Mouse (Mus musculus): ENCODE measurements around the gene Ank3. TPM values are rescaled to one million over a fixed set of nuclear protein-coding genes. Genes with fewer than 3 reads are reported as not detected.

Gene Ank3
- polyA plus RNA-seq, 1 experiment from 2014 or later = 22.5 TPM

- Histone ChIP-seq H3K9me3 (ENCODE audit: control insufficient read depth, low read length) (no peaks in the 10 kb centered on the region), H3K4me2 (ENCODE audit: low read depth, low read length) (no peak overlapping the region), H3K4me1 (ENCODE audit: control insufficient read depth, insufficient read depth, low read length) (no peaks in the 10 kb centered on the region), H3K9ac (ENCODE audit: low read depth, low read length) (no peak overlapping the region), H3K4me3 (ENCODE audit: low read depth, low read length) (no peak overlapping the region), H3K27me3 (replicated peaks; ENCODE audit: control insufficient read depth, insufficient read depth, low read length) (no peaks in the 10 kb centered on the region), H3K36me3 (ENCODE audit: control insufficient read depth, insufficient read depth, low read length) (no peaks in the 10 kb centered on the region), H3K27ac (replicated peaks; ENCODE audit: low read depth, low read length) (no peak overlapping the region)
- DNase-seq (ENCODE audit: low spot score) (no peak), ATAC-seq (ENCODE audit: low read depth) (no peak)
- WGBS = 94% methylated on average over 1 of the region's 1 CpGs
Observed at GRCm38 (mm10) chr10:69602711-69603110, 204.1 kb downstream of the Ank3 start.

DNA sequence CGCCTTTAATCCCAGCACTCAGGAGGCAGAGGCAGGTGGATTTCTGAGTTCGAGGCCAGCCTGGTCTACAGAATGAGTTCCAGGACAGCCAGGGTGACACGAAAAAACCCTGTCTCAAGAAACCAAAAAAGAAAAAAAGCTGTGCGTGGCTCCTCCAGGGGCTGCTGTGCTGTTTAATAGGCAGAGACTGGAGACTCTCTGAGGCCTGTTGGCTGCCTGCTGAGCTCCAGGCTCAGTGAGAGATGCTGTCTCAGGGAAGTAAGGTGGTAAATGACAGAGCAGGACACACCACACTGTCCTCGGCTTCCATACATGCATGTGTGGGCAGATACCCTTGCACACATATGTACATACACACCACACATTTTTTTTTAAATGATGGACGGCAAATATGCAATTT is 206.0 kb downstream of the Ank3 start:
- Histone ChIP-seq H3K36me3 (ENCODE audit: control insufficient read depth, insufficient read depth, low read length) (no peaks in the 10 kb centered on the region), H3K27me3 (replicated peaks; ENCODE audit: control insufficient read depth, insufficient read depth, low read length) (no peaks in the 10 kb centered on the region), H3K27ac (replicated peaks; ENCODE audit: low read depth, low read length) (no peak overlapping the region), H3K4me2 (ENCODE audit: low read depth, low read length) (no peak overlapping the region), H3K4me1 (ENCODE audit: control insufficient read depth, insufficient read depth, low read length) (no peaks in the 10 kb centered on the region), H3K9me3 (ENCODE audit: control insufficient read depth, low read length) (no peaks in the 10 kb centered on the region), H3K9ac (ENCODE audit: low read depth, low read length) (no peak overlapping the region), H3K4me3 (ENCODE audit: low read depth, low read length) (no peak overlapping the region)
- DNase-seq (ENCODE audit: low spot score) (no peak), ATAC-seq (ENCODE audit: low read depth) (no peak)
- 71% methylated on average over 6 of the region's 6 CpGs for WGBS

GRCm38 (mm10) chr10:69605211-69605610 is 206.6 kb downstream of the Ank3 start:
- Histone ChIP-seq H3K36me3 (ENCODE audit: control insufficient read depth, insufficient read depth, low read length) (no peaks in the 10 kb centered on the region), H3K4me2 (ENCODE audit: low read depth, low read length) (0 out of 2 replicates have a peak overlapping the region, but pooled peaks have one; percentile 2), H3K27ac (replicated peaks; ENCODE audit: low read depth, low read length) (no peak overlapping the region), H3K9me3 (ENCODE audit: control insufficient read depth, low read length) (no peaks in the 10 kb centered on the region), H3K9ac (ENCODE audit: low read depth, low read length) (no peak overlapping the region), H3K4me3 (ENCODE audit: low read depth, low read length) (no peak overlapping the region), H3K27me3 (replicated peaks; ENCODE audit: control insufficient read depth, insufficient read depth, low read length) (no peaks in the 10 kb centered on the region), H3K4me1 (ENCODE audit: control insufficient read depth, insufficient read depth, low read length) (no peaks in the 10 kb centered on the region)
- DNase-seq (ENCODE audit: low spot score) (no peak), ATAC-seq (ENCODE audit: low read depth) (no peak)
- WGBS = 31% methylated on average over 12 of the region's 12 CpGs

- DNase-seq (ENCODE audit: low spot score) (no peak), ATAC-seq (ENCODE audit: low read depth) (no peak)
- no peaks in the 10 kb centered on the region for H3K27me3 ChIP-seq (replicated peaks; ENCODE audit: control insufficient read depth, insufficient read depth, low read length)
- H3K9ac ChIP-seq (ENCODE audit: low read depth, low read length) = no peak overlapping the region
- H3K27ac ChIP-seq (replicated peaks; ENCODE audit: low read depth, low read length) = no peak overlapping the region
- 71% methylated on average over 14 of the region's 14 CpGs for WGBS
- H3K36me3 ChIP-seq (ENCODE audit: control insufficient read depth, insufficient read depth, low read length) = no peaks in the 10 kb centered on the region
- no peak overlapping the region for H3K4me3 ChIP-seq (ENCODE audit: low read depth, low read length)
- no peaks in the 10 kb centered on the region for H3K9me3 ChIP-seq (ENCODE audit: control insufficient read depth, low read length)
- peaks cover 7% of the 10 kb centered on the region for H3K4me1 ChIP-seq (ENCODE audit: control insufficient read depth, insufficient read depth, low read length)
- H3K4me2 ChIP-seq (ENCODE audit: low read depth, low read length) = no peak overlapping the region
Observed at GRCm38 (mm10) chr10:69607611-69608119, 209.1 kb downstream of the Ank3 start.

DNA sequence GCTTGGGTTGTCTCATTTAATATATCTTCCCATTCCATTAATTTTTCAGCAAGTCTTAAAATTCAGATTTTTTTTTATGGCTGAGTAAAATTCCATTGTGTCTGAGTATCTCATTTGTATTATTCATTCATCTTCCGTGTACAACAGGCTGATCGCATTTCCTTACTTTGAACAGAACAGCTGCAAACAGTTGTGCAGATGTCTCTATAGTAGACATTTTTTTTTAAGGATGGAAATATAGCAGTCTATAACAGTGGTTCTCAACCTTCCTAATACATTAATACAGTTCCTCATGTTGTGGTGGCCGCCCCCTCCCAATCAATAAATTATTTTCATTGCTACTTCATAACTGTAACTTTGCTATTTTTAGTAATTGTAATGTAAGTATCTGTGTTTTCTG is 212.7 kb downstream of the Ank3 start:
- no peak overlapping the region for H3K4me3 ChIP-seq (ENCODE audit: low read depth, low read length)
- H3K9me3 ChIP-seq (ENCODE audit: control insufficient read depth, low read length) = no peaks in the 10 kb centered on the region
- WGBS = 58% methylated on average over 3 of the region's 3 CpGs
- H3K4me2 ChIP-seq (ENCODE audit: low read depth, low read length) = no peak overlapping the region
- H3K9ac ChIP-seq (ENCODE audit: low read depth, low read length) = no peak overlapping the region
- H3K4me1 ChIP-seq (ENCODE audit: control insufficient read depth, insufficient read depth, low read length) = peaks cover 7% of the 10 kb centered on the region
- H3K27ac ChIP-seq (replicated peaks; ENCODE audit: low read depth, low read length) = peak overlapping the region; percentile 63
- H3K36me3 ChIP-seq (ENCODE audit: control insufficient read depth, insufficient read depth, low read length) = no peaks in the 10 kb centered on the region
- ATAC-seq (ENCODE audit: low read depth) (no peak; the same call in 1 of the 2 replicates), DNase-seq (ENCODE audit: low spot score) (peak; percentile 41)
- H3K27me3 ChIP-seq (replicated peaks; ENCODE audit: control insufficient read depth, insufficient read depth, low read length) = no peaks in the 10 kb centered on the region

GRCm38 (mm10) chr10:69611839-69612340 is 213.3 kb downstream of the Ank3 start:
- H3K9ac ChIP-seq (ENCODE audit: low read depth, low read length) = no peak overlapping the region
- DNase-seq (ENCODE audit: low spot score) (peak; percentile 97), ATAC-seq (ENCODE audit: low read depth) (peak; percentile 81)
- H3K9me3 ChIP-seq (ENCODE audit: control insufficient read depth, low read length) = no peaks in the 10 kb centered on the region
- H3K4me2 ChIP-seq (ENCODE audit: low read depth, low read length) = no peak overlapping the region
- H3K4me1 ChIP-seq (ENCODE audit: control insufficient read depth, insufficient read depth, low read length) = peaks cover 7% of the 10 kb centered on the region
- H3K27ac ChIP-seq (replicated peaks; ENCODE audit: low read depth, low read length) = peak overlapping the region; percentile 63
- WGBS = 31% methylated on average over 5 of the region's 5 CpGs
- H3K36me3 ChIP-seq (ENCODE audit: control insufficient read depth, insufficient read depth, low read length) = no peaks in the 10 kb centered on the region
- no peaks in the 10 kb centered on the region for H3K27me3 ChIP-seq (replicated peaks; ENCODE audit: control insufficient read depth, insufficient read depth, low read length)
- H3K4me3 ChIP-seq (ENCODE audit: low read depth, low read length) = no peak overlapping the region

- H3K27ac ChIP-seq (replicated peaks; ENCODE audit: low read depth, low read length) = no peak overlapping the region
- 86% methylated on average over 3 of the region's 3 CpGs for whole genome bisulfite sequencing
- DNase-seq (ENCODE audit: low spot score) (no peak), ATAC-seq (ENCODE audit: low read depth) (no peak)
- no peaks in the 10 kb centered on the region for H3K9me3 ChIP-seq (ENCODE audit: control insufficient read depth, low read length)
- H3K4me3 ChIP-seq (ENCODE audit: low read depth, low read length) = no peak overlapping the region
- H3K4me2 ChIP-seq (ENCODE audit: low read depth, low read length) = no peak overlapping the region
- H3K9ac ChIP-seq (ENCODE audit: low read depth, low read length) = no peak overlapping the region
- no peaks in the 10 kb centered on the region for H3K36me3 ChIP-seq (ENCODE audit: control insufficient read depth, insufficient read depth, low read length)
- no peaks in the 10 kb centered on the region for H3K27me3 ChIP-seq (replicated peaks; ENCODE audit: control insufficient read depth, insufficient read depth, low read length)
- H3K4me1 ChIP-seq (ENCODE audit: control insufficient read depth, insufficient read depth, low read length) = peaks cover 1% of the 10 kb centered on the region; the same call in 1 of the 2 replicates
Observed at GRCm38 (mm10) chr10:69616953-69617352, 218.4 kb downstream of the Ank3 start.

GRCm38 (mm10) chr10:69617537-69618112 is 219.1 kb downstream of the Ank3 start:
- Histone ChIP-seq H3K4me3 (ENCODE audit: low read depth, low read length) (no peak overlapping the region), H3K4me2 (ENCODE audit: low read depth, low read length) (no peak overlapping the region), H3K9ac (ENCODE audit: low read depth, low read length) (no peak overlapping the region), H3K9me3 (ENCODE audit: control insufficient read depth, low read length) (no peaks in the 10 kb centered on the region), H3K4me1 (ENCODE audit: control insufficient read depth, insufficient read depth, low read length) (no peaks in the 10 kb centered on the region), H3K36me3 (ENCODE audit: control insufficient read depth, insufficient read depth, low read length) (no peaks in the 10 kb centered on the region), H3K27me3 (replicated peaks; ENCODE audit: control insufficient read depth, insufficient read depth, low read length) (no peaks in the 10 kb centered on the region), H3K27ac (replicated peaks; ENCODE audit: low read depth, low read length) (no peak overlapping the region)
- ATAC-seq (ENCODE audit: low read depth) (no peak), DNase-seq (ENCODE audit: low spot score) (no peak)
- 81% methylated on average over 16 of the region's 16 CpGs for WGBS

Measured in embryonic facial prominence, embryonic 14.5 days (tissue).